Mouse (Mus musculus): Measurements from ENCODE around the gene Sgcd. TPM values are rescaled to one million over a fixed set of nuclear protein-coding genes. Genes with fewer than 3 reads are reported as not detected.

Gene Sgcd
- total RNA-seq, 2 experiments from 2014 or later: not detected

- no peak for ATAC-seq (replicated peaks; ENCODE audit: poor library complexity)
These were observed 689.0 kb downstream of the Sgcd start for GRCm38 (mm10) chr11:47299777-47300176.

DNA sequence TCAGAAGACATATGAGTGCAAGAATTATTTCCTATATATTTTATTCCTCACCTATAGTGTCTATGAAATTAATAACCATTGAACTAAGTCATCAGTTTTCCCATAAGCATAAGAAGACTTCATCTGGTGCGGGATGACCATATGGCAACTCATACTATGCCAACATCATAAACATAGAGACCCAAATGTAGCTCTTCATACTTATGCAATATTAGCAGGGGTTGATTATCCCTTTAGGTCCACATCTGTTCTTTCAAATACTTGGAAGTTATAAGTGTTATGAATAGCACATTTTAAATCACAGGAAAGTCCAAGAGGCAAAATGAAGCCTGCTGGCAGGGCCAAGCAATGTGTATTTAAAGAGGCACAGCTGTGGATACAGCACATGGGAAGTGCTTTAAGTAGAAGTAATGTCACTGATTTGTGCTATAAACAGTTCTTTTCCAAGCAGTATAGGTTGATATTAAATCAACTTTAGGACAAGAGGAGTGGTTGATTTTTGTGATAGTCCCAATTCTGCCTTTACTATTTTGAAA is 690.9 kb downstream of the Sgcd start:
- ATAC-seq (replicated peaks; ENCODE audit: poor library complexity): no peak

DNA sequence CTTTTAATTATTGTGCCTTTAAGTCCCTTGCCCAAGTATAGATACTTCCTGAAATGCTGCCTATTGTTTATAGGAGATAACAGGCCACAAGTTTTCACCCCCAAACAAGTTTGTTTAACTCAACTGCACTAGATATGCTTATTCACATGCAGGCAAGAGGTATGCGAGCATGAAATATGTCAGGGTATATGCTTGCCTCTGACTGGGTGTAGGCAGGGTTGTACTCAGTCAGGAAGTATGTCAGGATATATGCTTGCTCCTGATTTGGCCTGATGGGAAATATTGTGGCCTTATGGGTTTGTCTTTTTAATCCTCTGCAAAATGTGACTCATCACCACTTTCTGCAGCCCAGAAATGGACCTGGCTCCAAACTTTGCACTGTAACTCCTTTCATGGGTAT is 694.0 kb downstream of the Sgcd start:
- ATAC-seq (replicated peaks; ENCODE audit: poor library complexity): no peak

- ATAC-seq (replicated peaks; ENCODE audit: poor library complexity): no peak
These were observed 712.2 kb downstream of the Sgcd start for GRCm38 (mm10) chr11:47276586-47276985.

DNA sequence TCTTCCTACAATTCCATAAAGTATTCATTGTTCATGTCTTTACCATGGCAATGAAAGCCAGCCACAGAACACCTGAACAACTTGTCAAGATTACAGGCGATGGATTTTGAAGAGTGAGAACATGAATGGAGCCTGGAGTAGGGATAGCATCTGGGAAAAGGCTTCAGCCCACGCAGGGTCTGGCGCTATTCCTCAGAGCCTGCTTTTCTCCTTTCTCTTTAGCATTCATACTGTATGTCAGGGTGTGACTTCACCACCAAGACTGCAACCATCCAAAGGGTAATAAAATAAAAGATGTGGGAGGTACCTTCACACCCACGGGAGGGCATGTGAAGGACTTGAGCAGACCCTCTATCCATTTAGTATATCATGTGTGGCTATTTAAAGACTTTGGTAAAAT is 720.2 kb downstream of the Sgcd start:
- no peak for ATAC-seq (replicated peaks; ENCODE audit: poor library complexity)

DNA sequence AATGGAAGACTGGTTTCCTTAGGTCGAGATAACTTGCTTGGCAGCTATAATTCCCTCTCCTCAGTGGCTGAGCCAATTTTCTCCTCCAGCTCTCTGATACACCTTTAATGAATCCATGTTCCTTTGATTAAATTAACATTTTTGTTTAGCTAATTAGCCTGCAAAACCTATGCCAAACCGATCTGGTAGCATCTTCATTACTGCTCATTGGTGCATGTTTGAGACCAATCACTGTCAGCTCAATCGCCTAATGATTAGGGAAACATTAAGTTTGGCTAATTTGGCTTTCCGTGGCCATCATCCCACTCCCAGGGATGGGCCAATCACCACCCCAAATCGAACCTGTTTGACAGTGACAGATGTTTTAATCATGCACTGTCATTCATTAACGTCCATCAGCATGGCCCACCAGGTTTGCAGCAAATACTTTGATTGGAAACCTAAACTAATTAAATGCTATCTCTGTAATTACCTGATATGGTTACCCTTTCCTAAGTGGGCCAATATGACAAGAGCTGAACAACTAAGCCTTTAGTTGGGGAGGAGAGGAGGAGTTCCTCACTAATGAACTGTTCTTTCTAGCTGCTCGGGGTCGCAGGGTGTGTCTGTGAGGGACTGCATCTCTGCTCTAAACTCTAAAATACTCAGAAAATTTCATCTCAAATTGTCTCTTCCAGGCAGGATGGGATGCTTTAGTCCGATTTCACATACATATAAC is 724.3 kb downstream of the Sgcd start:
- no peak for ATAC-seq (replicated peaks; ENCODE audit: poor library complexity)

- no peak for ATAC-seq (replicated peaks; ENCODE audit: poor library complexity)
These were observed 738.5 kb downstream of the Sgcd start for GRCm38 (mm10) chr11:47250301-47250700.

DNA sequence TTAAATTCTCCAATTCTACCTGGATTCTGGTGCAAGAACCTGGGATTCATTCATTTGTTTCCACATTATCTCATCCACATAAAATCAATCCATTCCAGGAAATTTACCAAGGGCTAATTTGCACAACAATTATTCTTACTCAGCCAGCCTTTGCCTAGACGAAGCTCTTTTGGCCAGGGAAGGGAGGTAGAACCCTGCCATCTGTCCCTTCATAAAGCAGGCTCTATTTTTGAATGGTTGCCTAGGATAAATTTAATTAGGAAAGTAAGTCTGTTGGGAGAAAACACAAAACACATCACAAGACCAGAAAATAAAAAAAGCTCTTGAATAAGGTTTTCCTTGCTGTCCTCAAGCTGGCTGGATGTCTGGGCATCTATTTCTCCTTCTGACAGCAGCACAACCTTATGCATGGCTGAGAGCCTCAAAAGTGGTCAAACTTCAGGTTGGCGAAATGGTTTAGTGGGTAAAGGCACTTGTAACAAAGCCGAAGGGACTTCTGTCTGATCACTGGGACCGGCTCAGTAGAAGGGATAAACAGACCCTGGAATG is 740.4 kb downstream of the Sgcd start:
- no peak for ATAC-seq (replicated peaks; ENCODE audit: poor library complexity)

- no peak for ATAC-seq (replicated peaks; ENCODE audit: poor library complexity)
These were observed 740.9 kb downstream of the Sgcd start for GRCm38 (mm10) chr11:47247703-47248344.

DNA sequence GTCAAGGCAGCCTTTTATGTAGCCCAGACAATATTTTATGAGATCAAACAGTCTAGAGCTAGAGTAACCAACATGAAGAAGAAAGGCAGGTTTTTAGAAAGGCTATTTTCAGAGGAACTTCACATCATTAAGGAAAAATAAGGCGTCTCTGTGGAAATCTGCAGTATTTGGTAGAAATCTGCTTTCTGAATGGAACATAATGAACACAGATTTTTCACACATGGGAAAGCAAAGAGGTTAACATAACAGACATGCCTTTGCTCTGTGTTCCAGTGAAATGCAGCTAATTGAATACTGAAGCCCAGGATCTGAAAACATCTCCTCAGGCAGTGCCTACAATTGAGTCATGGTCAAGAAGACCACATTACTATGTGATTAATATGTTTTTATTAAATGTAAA is 746.4 kb downstream of the Sgcd start:
- no peak for ATAC-seq (replicated peaks; ENCODE audit: poor library complexity)

- ATAC-seq (replicated peaks; ENCODE audit: poor library complexity): no peak
These were observed 760.5 kb downstream of the Sgcd start for GRCm38 (mm10) chr11:47228222-47228621.

GRCm38 (mm10) chr11:47224148-47224547 is 764.6 kb downstream of the Sgcd start:
- no peak for ATAC-seq (replicated peaks; ENCODE audit: poor library complexity)

DNA sequence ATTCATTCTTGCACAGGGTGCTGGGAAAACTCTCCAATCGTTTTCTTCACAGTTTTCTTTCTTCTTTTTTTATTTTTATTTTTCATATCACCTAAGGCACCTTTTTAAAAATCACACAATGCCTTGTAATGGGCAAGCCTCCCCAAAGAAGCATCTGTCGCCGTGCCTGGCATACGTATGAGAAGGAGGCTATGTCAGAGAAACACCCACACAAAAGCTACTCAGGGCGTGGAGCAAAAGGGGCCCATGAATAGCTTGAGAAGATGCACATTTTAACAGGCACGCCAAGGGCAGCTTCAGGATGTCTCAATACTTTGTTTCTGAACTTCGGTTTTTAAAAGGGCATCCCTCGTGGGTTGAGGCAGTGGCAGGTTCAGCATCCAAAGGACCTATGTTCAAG is 777.2 kb downstream of the Sgcd start:
- no peak for ATAC-seq (replicated peaks; ENCODE audit: poor library complexity)

DNA sequence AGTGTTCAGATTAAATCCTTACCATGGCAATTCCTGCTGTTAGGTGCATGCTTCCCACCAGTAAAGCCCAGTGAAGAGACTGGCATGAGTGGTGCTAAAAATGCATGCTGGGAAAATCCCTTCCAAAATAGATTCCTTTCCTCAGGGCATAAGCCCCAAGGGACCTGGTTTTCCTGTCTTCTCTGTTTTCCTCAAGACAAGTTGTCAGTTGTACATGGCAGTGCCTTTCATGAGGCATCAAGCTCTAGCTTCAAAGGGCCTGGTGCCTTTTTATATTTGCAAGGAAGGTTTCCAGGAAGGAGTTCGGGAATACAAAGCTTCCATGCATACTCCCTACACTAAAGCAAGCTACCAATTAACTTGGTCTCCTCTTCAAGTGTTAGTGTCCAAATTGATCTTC is 782.3 kb downstream of the Sgcd start:
- no peak for ATAC-seq (replicated peaks; ENCODE audit: poor library complexity)

DNA sequence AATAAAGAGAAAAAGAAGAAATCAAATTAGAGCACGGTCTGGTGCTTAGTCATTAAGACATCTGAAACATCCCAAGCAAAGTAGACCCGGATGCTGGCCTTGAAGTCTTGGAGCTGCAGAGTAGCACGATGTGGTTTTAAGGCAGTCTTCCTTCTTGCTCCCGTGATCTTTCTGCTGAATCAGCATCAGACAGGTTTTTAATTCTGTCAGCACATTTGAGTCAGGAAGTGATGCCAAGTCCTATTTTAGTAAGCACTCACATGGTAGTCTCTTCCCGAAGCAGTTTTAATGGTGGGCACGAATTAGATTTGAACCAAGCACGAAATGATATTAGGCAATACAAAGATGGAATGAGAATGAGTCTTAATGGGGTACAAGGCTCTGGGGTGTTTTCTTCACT is 789.7 kb downstream of the Sgcd start:
- ATAC-seq (replicated peaks; ENCODE audit: poor library complexity): no peak

- no peak for ATAC-seq (replicated peaks; ENCODE audit: poor library complexity)
These were observed 800.2 kb downstream of the Sgcd start for GRCm38 (mm10) chr11:47188556-47188955.

GRCm38 (mm10) chr11:47174977-47175376 is 813.8 kb downstream of the Sgcd start:
- no peak for ATAC-seq (replicated peaks; ENCODE audit: poor library complexity)

GRCm38 (mm10) chr11:47170926-47171625 is 817.7 kb downstream of the Sgcd start:
- ATAC-seq (replicated peaks; ENCODE audit: poor library complexity): no peak

GRCm38 (mm10) chr11:47167376-47167775 is 821.4 kb downstream of the Sgcd start:
- ATAC-seq (replicated peaks; ENCODE audit: poor library complexity): no peak

DNA sequence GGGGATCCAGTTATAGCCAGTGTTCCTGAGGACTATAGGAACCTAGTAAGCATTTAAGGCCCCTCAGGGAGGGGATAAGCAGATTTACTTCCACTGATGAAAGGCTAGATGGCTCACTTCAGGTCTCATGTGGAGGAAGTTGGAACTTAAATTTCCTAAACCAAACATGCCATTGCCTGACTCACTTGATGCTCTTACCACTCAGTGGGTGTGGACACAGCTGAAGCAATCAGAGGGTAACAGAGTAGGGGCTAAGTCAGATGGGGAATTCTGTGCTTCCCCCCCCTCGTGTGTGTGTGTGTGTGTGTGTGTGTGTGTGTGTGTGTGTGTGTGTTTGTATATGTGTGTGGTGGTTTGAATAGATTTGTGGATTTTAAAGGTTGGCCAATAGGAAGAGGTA is 830.7 kb downstream of the Sgcd start:
- no peak for ATAC-seq (replicated peaks; ENCODE audit: poor library complexity)

Measured in megakaryocyte progenitor cell, adult 5-6 weeks (primary cell).